Mouse (Mus musculus): ENCODE data around the gene Fzd7.
A peak's percentile ranks its signal among the peaks of the same experiment; 100 is the strongest.

The Fzd7 gene

DNA sequence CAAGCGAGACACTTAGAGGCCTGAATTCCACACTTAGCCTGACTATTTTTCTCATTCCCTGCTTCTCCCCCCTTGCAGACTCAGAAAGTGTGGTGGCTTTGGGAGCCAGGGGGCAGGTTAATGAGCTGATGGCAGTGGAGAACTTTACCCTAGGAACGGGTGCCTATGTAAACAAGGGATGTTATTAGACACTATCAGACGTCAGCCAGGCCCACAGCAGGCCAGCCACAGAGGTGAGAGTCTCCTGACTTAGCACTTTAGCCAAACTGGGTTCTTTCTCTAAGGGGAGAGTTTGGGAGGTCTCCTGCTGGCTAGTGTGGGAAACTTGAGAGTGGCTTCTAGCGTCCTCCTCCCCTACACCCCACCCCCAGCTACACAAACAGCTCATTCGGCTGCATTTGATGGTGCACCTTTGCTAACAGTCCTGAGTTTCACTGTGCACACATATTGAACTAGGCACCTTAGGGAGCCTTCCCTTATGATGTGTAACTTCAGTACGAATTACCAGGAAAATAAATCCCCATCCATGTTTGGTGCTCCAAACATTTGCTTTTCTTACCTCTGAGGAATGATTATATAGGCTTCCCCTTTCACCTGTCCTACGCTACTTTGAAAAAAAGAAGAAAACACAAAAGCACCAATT is 21.6 kb downstream of the Fzd7 start:
- no peak for DNase-seq

DNA sequence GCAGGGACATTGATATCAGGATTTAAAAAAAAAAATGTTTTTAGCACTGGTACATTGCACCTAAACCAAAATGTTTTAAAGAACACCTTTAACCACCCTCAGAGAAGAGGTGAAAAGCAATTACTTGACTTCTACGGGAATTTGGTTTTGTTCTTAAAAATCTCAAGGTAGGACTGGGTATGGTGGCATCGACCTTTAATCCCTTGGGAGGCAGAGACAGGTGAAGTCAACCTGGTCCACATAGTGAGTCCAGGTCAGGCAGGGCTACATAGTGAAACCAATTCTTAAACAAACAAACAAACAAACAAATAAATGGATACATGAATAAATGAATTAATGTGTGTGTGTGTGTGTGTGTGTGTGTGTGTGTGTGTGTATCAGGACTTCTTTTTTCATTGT is 22.1 kb downstream of the Fzd7 start:
- DNase-seq: no peak

DNA sequence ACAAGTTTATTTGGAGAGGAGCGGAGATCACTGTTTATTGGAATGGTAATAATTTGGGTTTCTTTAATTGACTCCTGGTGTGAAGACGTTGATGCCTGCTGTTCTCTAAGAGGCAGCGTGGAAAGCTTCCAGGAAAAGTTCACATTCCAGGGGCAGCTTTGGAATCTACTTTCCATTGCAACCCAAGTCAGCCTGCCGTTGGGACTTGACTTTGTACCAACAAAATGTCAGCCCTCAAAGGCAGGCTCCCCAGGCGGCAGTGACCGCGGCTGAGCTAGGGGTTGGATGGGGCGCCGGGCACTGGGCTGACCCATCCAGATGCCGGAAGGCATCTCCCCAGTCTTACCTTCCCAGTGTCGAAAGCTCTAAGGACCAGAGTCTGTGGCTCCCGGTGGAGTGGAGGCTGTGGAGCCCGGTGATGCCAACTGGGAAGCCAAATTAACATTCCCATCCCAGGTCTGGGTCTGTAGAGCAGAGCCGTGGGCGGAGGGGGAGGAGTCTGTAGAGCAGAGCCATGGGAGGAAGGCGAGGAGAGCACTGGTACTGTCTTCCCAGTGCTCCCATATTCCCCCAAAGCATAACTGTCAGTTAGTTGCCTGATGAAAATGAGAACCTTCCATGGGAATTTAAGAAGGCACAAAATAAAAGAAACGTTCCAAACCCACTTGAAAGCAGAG is 26.4 kb downstream of the Fzd7 start:
- peak; percentile 65 to 83 for DNase-seq

DNA sequence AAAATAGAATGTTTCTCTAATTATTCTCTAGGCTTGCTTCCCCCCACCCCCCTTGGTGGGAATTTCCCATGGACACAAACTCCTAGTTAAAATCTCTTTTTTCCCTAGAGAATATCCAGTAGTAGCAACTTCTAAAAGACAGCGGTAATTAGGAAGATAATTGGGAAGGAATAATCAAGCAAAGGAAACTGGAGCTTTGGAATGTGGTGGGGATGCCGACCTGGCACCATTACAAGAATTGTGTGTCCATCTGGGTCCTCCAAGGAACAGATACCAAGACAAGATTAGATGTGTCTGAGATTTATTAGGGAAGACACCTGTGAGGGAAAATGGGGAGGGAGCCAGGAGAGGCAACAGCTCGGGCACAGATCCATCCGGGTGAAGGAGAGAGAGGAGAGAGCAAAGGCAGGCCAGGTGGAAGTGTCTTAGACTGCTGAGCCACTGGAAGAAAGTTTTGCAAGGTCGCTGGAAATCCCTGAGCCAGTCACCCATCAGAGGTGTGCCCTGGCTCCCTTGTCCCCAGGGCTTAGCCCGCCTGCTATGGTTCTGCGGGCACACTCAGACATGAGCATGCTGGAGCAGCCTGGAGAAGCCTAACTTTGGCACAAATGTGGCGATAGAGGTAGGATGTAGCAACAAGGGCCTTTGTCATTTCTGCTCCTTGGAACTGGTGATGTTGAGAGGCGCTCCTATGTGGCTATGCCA is 29.5 kb downstream of the Fzd7 start:
- no peak for DNase-seq

DNA sequence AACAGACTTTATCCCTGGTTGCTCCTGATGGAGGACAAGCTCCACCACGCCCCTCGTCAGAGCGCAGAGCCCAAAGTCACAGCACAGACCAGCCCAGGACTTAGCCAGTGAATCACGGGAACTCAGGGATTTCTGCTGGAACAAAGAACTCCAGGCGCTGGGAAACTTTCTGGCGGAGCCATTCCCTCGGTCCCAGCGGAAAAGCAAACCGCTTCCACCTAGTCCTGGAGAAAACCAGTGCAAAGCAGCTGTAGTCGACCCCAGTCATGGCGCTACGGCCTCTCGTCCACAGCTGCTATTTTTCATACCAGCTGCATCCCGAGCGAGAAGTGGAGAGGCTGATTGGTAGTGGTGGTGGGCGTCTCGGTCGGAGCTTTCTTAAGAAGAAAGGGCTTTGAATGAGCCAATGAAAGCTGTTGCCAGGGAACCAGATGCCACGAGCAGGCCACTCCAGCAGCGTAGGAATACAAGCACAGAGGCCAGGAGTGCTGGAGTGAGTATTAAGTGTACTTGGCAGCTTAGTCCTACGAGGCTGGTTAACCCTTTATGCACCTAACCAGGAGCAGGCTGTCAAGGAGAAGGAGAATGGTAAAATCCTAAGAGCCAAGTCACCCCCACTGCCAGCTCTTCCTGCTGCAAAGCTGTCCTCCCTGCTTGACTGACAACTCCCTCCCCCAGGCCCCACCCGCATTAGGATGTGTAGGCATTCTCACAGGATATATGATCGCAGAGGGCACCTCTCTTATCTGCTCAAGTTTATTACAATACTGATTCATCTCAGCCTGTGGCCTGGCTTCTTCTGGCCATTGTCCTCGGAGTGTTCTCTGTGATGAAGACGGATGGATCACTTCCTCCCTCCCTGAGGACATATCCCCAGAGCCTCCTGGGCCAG is 34.0 kb downstream of the Fzd7 start, which contains the start of gene Gm973:
Gene Gm973, plus strand, starts transcription at position 239 of the 892 bp plus-strand sequence.
- DNase-seq: peak; percentile 69 to 89

DNA sequence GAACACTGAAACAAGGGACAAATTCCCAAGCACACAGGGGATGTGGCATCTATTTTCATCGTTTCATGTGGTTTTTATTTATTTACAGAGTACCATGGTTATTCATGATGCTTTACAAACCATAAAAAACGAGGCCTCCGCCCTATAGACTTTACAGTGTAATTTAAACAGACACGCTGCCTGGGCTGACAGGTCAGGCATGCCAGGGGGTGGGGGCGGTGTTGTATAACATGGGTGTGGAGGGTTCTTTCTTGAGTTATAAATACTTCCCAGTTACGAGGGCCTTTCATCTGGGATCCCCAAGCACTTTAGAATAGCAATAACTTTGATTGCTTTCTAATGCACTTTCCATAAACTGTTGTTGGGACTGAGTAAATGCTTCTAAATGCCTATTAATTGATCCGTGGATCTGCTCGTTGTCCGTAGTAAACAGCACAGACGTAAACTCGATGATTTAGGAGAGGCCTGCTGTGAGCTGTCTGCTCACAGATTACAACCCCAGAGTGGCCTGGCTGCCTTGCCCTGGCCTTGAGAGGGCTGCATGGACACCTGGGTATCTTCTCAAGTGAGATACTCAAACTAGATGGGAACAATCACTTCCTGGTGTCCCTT is 38.1 kb downstream of the Fzd7 start:
- no peak for DNase-seq

DNA sequence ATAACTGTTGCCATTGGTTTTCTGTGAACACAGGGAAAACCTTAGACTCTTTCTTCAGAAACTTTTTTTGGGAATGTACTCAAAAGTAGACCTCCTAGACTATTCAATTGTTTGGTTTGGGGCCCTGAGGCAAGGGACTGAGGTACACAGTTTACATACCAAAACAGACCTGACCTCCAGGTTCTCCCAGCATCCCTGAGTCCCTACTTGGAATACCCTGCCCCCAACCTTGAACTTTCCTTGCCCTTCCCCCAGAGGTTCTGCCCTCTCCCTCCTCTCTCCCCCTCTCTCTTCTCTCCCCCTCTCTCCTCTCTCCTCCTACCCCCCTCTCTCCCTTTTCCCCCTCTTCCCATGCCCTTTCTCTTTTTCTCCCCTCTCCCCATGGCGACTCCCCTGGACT is 40.2 kb downstream of the Fzd7 start:
- no peak for DNase-seq

DNA sequence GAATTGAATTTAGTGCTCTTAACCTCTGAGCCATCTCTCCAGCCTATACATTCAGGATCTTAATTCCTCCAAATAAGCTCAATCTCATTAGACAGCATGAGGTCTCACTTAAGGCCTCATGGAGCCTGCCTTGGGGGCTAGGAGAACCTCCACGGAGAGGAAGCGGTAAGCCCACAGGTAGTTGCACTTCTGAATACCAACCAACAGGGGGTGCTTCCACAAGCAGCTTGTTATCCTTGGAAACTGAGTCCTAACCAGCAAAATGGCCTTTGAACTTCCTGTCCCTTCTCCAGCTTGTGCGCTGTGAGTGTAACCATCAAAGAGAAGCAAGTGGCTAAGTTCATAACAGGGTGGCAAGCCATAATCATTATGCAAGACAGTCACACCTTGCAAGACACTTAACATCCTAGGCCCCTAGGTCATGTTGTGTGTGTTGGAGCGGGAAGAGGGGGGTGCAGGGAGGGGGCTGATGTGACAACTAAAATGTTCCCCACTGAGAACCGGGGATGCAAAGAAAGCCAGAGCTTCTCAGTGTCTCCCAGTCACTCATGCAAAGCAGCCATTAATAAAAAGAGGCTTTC is 41.2 kb downstream of the Fzd7 start:
- no peak for DNase-seq

DNA sequence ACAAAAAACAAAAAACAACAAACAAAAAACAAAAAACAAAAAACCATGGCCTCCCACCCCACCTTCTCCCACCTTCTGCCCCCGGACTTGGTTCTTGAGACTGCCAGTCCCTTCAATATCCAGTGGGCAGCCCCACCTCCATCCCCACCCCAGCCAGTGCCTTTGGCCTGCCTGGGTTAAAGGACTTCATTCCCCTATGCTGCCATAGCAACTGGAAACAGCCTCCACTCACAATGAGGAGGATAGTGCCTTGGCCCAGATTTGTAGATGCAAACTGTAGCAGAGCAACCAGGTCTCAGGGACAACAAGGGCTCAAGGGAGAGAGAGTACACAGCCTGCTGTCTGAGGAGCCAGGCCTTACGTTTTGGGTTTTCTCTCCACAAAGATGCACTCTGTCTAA is 41.8 kb downstream of the Fzd7 start:
- DNase-seq: no peak

DNA sequence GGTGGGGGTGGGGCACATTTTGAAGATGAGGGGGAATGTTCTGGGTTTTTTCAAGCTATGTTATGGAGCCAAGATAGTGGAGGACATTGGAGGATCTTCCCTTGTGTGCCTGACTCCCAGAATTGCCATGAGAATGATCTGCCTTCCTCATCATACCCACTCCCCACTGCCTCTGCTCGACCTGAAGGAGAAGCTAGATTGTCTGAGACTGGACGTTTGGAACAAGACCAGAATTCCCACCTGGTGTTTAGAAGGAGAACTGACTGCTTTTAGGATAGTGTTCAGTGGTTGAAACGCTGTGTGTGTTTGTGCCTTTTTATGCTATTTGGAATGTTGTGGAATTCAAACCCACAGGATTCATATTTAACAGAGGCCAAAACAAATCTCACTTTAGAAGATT is 42.5 kb downstream of the Fzd7 start:
- no peak for DNase-seq

DNA sequence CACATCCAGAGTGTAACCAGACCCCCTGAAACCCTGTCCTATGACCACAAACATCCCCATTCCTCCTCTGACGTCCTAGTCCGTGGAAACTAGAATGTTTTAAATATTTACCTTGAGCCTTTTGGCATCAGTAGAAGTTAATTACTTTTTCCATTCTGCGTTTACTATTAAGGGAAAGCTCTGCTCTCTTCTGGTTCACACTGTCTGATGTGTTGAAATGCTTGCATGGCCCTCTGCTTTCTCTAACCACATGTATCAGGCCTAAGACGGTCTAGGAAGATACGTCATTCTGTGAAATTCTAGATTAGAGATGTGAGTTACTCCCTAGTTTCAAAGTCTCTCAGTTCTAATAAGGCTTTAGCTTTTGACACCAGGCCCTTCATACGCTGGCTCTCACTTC is 45.0 kb downstream of the Fzd7 start:
- DNase-seq: no peak

DNA sequence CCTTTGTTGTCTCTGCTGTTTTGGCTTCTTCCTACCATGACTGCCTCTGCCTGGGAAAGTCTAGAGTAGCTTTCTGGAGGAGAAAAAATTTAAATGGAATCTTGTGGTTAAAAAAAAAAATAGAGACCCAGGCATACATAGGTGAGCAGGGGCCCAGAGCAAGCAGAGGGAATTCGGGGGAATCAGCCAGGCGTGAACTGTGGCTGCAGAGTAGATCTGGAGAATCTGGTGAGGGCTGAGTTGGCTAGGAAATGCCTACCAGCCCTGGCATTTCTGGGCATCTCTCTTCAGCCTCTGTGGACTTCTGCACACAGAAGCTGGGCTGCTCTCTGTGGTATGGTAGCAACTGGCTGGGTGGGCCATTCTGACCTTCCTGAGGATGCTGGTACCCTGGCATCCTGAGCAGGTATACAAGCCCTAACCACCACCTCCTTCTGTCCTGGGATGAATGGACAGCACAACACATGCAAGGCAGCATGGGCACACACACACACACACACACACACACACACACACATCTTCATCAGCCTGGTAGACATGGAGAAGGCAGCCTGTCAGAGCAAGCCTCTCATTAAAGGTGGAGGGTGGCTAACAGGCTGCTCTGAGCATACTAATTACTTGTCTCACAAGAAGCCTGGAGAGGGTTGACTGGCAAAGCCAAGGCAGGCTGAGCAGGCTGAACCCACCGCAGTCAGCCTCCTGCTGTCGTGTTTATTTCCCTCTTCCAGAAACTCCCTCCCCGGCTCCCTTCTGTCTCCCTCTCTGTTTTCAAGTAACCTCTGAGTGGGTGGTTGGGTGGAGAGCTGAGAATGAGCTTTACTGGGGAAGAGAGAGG is 53.0 kb downstream of the Fzd7 start:
- DNase-seq: no peak

Measured in lung, postnatal 4 days (tissue).